Comparison of ENCODE assay signal across 22 mouse cellular contexts in genomic region chr16:33946021-33946420, GRCm38 (mm10). TPM values are rescaled to one million over a fixed set of nuclear protein-coding genes. Genes with fewer than 3 reads are reported as not detected.
DNase-seq lines count a peak whose midpoint lies in the region; ATAC-seq lines count a peak whose summit lies in the region.
"Had no signal": no experiment of that assay in that cellular context is flagged by ENCODE, and none has a peak within 500 bp of the region (broad histone marks: within the 10 kb centered on the region; RNA-seq: fewer than 3 reads in every experiment).

No protein-coding gene starts in this region.

- peak overlapping the region; percentile 8; the same call in 1 of the 2 replicates for H3K27ac ChIP-seq in forebrain, embryonic 10.5 days
- H3K27ac ChIP-seq in forebrain, embryonic 11.5 days (ENCODE audit: low read depth, low read length) = no peak overlapping the region
- no peak overlapping the region for H3K27ac ChIP-seq in kidney, embryonic 14.5 days (ENCODE audit: low read depth, low read length)
- H3K27ac ChIP-seq in embryonic facial prominence, embryonic 11.5 days (replicated peaks; ENCODE audit: low read depth, low read length) = no peak overlapping the region
- H3K27ac ChIP-seq: hindbrain, embryonic 15.5 days; left cerebral cortex, adult 2 months had no signal

- no peak for ATAC-seq in forebrain, embryonic 11.5 days (replicated peaks; ENCODE audit: low FRiP score)
- no peak for ATAC-seq in kidney, embryonic 14.5 days (ENCODE audit: low FRiP score, low TSS enrichment)
- no peak for ATAC-seq in embryonic facial prominence, embryonic 11.5 days (replicated peaks; ENCODE audit: insufficient number of reproducible peaks, low FRiP score, low TSS enrichment, low read depth)
- ATAC-seq: activated CD4-positive, CD25-positive, alpha-beta regulatory T cell, adult 4 months; intestine, postnatal 0 days had no signal

- H3K4me3 ChIP-seq in forebrain, embryonic 10.5 days = no peak overlapping the region
- no peak overlapping the region for H3K4me3 ChIP-seq in forebrain, embryonic 11.5 days (ENCODE audit: low read depth, low read length)
- no peak overlapping the region for H3K4me3 ChIP-seq in kidney, embryonic 14.5 days (ENCODE audit: low read length)
- no peak overlapping the region for H3K4me3 ChIP-seq in embryonic facial prominence, embryonic 11.5 days (ENCODE audit: low read depth, low read length)
- H3K4me3 ChIP-seq: gastrocnemius, adult 2 months; hindbrain, embryonic 15.5 days; left cerebral cortex, adult 2 months had no signal

- peaks cover 7% of the 10 kb centered on the region for H3K36me3 ChIP-seq in forebrain, embryonic 10.5 days (replicated peaks)
- H3K36me3 ChIP-seq in forebrain, embryonic 11.5 days (ENCODE audit: control insufficient read depth, insufficient read depth, low read length) = no peaks in the 10 kb centered on the region
- peaks cover 8% of the 10 kb centered on the region; the same call in 1 of the 2 replicates for H3K36me3 ChIP-seq in kidney, embryonic 14.5 days (ENCODE audit: control insufficient read depth, insufficient read depth, low read length)
- peaks cover 3% of the 10 kb centered on the region; the same call in 1 of the 2 replicates for H3K36me3 ChIP-seq in embryonic facial prominence, embryonic 11.5 days (replicated peaks; ENCODE audit: control insufficient read depth, insufficient read depth, low read depth, low read length)
- H3K36me3 ChIP-seq: hindbrain, embryonic 15.5 days had no signal

- H3K27me3 ChIP-seq in forebrain, embryonic 10.5 days (ENCODE audit: poor library complexity, severe bottlenecking) = no peaks in the 10 kb centered on the region
- no peaks in the 10 kb centered on the region for H3K27me3 ChIP-seq in forebrain, embryonic 11.5 days (ENCODE audit: control insufficient read depth, insufficient read depth, low read length)
- H3K27me3 ChIP-seq in kidney, embryonic 14.5 days (ENCODE audit: control insufficient read depth, insufficient read depth, low read length) = no peaks in the 10 kb centered on the region
- no peaks in the 10 kb centered on the region for H3K27me3 ChIP-seq in embryonic facial prominence, embryonic 11.5 days (ENCODE audit: control insufficient read depth, insufficient read depth, low read length)
- H3K27me3 ChIP-seq: hindbrain, embryonic 15.5 days had no signal

- H3K9ac ChIP-seq in forebrain, embryonic 11.5 days (ENCODE audit: low read length) = no peak overlapping the region
- no peak overlapping the region for H3K9ac ChIP-seq in kidney, embryonic 14.5 days (ENCODE audit: low read depth, low read length)
- no peak overlapping the region for H3K9ac ChIP-seq in embryonic facial prominence, embryonic 11.5 days (replicated peaks; ENCODE audit: low read length)
- H3K9ac ChIP-seq: hindbrain, embryonic 15.5 days had no signal

- H3K4me2 ChIP-seq in forebrain, embryonic 11.5 days (ENCODE audit: low read depth, low read length, severe bottlenecking) = no peak overlapping the region
- H3K4me2 ChIP-seq in kidney, embryonic 14.5 days (replicated peaks; ENCODE audit: low read depth, low read length) = no peak overlapping the region
- no peak overlapping the region for H3K4me2 ChIP-seq in embryonic facial prominence, embryonic 11.5 days (ENCODE audit: low read depth, low read length)
- H3K4me2 ChIP-seq: hindbrain, embryonic 15.5 days; liver, embryonic 11.5 days had no signal

- no peaks in the 10 kb centered on the region for H3K9me3 ChIP-seq in forebrain, embryonic 10.5 days
- H3K9me3 ChIP-seq in forebrain, embryonic 11.5 days (ENCODE audit: control insufficient read depth, low read length) = no peaks in the 10 kb centered on the region
- no peaks in the 10 kb centered on the region for H3K9me3 ChIP-seq in kidney, embryonic 14.5 days (ENCODE audit: control insufficient read depth, low read length)
- no peaks in the 10 kb centered on the region for H3K9me3 ChIP-seq in embryonic facial prominence, embryonic 11.5 days (replicated peaks; ENCODE audit: control insufficient read depth, low read length)
- H3K9me3 ChIP-seq: G1E; hindbrain, embryonic 15.5 days had no signal

- 82% methylated on average over 7 of the region's 7 CpGs for WGBS in forebrain, embryonic 10.5 days
- WGBS in forebrain, embryonic 11.5 days = 81% methylated on average over 7 of the region's 7 CpGs
- WGBS in kidney, embryonic 14.5 days = 24% methylated on average over 7 of the region's 7 CpGs
- 50% methylated on average over 7 of the region's 7 CpGs for WGBS in embryonic facial prominence, embryonic 11.5 days

- H3K4me1 ChIP-seq in forebrain, embryonic 10.5 days = peaks cover 60% of the 10 kb centered on the region
- peaks cover 3% of the 10 kb centered on the region; the same call in 1 of the 2 replicates for H3K4me1 ChIP-seq in forebrain, embryonic 11.5 days (replicated peaks; ENCODE audit: control insufficient read depth, insufficient read depth, low read length)
- H3K4me1 ChIP-seq in kidney, embryonic 14.5 days (ENCODE audit: control insufficient read depth, insufficient read depth, low read length) = peaks cover 26% of the 10 kb centered on the region
- H3K4me1 ChIP-seq in embryonic facial prominence, embryonic 11.5 days (ENCODE audit: control insufficient read depth, insufficient read depth, low read length) = peaks cover 11% of the 10 kb centered on the region; the same call in 1 of the 2 replicates

- no peak for DNase-seq in forebrain, embryonic 10.5 days (ENCODE audit: extremely low spot score, low spot score)
- no peak for DNase-seq in forebrain, embryonic 11.5 days (ENCODE audit: low spot score)
- peak; percentile 72 for DNase-seq in kidney, adult 11 months
- peak; percentile 54 for DNase-seq in embryonic facial prominence, embryonic 11.5 days (ENCODE audit: low spot score)
- DNase-seq in kidney, postnatal 25 days = peak; percentile 79 to 87
- DNase-seq in adrenal gland, postnatal 36 days = no peak
- DNase-seq in thymus, adult 18-20 months = no peak
- DNase-seq: cerebellum, adult 18-20 months; gastrocnemius, adult 2 months; left cerebral cortex, postnatal 4 days; lung, adult 2 months; lung, postnatal 4 days; right cerebral cortex, postnatal 14 days; spleen, adult 18-20 months; thymus, postnatal 4 days had no signal

RNA-seq across cellular contexts. Expression of gene Umps, which starts 20.8 kb away (rescaled TPM):
- polyA plus RNA-seq in forebrain, embryonic 10.5 days (2016; fragmentation: Nextera tagmentation; extraction: Ambion mirVana) = 107 and 111 TPM in 2 replicates
- polyA plus RNA-seq in forebrain, embryonic 11.5 days (2014; fragmentation: Nextera tagmentation; extraction: Ambion mirVana) = 77.4 and 79.9 TPM in 2 replicates
- 49.7 and 72.2 TPM in 2 replicates for polyA plus RNA-seq in kidney, embryonic 14.5 days (2014; fragmentation: Nextera tagmentation; extraction: Ambion mirVana)
- 90.4 and 91.0 TPM in 2 replicates for polyA plus RNA-seq in embryonic facial prominence, embryonic 11.5 days (2014; fragmentation: Nextera tagmentation; extraction: Ambion mirVana)
- total RNA-seq in adrenal gland, postnatal 36 days (2021) = 10 to 100 TPM; 42.3 to 50.8 TPM

Comparison
In these comparisons a context has a peak if more than half of its experiments do, and no peak if none do; other contexts are left out.
1. DNase-seq: peak in kidney, adult 11 months (single experiment), embryonic facial prominence, embryonic 11.5 days (single experiment) and kidney, postnatal 25 days (2 of 2); none in forebrain, embryonic 10.5 days (single experiment), forebrain, embryonic 11.5 days (single experiment), adrenal gland, postnatal 36 days (0 of 2) and thymus, adult 18-20 months (0 of 2).